Mouse (Mus musculus): ENCODE results near the gene Wwp2. TPM values are rescaled to one million over a fixed set of nuclear protein-coding genes. Genes with fewer than 3 reads are reported as not detected.

The Wwp2 gene
- total and polyA plus RNA-seq, 3 experiments = 21.8 to 31.5 TPM; not detected in 1

DNA sequence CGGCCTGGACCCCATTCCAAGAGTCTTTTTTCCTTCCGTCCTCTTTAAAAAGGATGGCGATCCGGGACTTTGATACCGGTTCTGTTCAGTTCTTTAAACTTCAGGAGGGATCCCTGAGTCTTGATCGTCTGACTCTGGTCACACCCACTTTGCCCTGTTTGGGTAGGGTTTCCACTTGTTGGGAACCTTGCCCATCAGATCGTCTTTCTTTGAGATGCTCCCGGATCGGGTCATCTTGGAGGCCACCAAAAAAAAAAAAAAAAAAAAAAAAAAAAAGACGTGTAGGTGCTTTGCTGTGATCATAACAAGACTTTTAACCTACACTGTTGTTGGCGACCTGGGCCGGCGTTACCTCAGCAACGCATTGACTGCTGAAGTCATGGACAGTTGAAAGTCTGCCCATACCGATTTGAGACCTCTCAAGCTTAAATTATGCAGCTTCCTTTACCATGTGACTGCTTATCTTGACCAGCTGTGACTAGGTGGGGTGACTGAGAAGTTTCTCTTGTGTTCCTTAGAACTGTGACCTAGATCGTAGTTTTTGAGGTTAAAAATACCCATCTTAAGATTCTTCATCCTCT, 766 bp downstream of the Wwp2 start (continued):
- no peak for TF ChIP-seq CHD1 (IDR thresholded peaks at IDR 0.05; ENCODE audit: low read depth, low read length)
- peak; percentile 43; the same call in 1 of the 2 replicates for TF ChIP-seq MAZ (IDR thresholded peaks at IDR 0.05; ENCODE audit: low read depth, low read length)
- TF ChIP-seq RCOR1 (IDR thresholded peaks at IDR 0.05; ENCODE audit: low read depth, low read length) = no peak
- peak; percentile 91 for TF ChIP-seq USF1 (IDR thresholded peaks at IDR 0.05; ENCODE audit: low read depth, low read length)
- no peak for TF ChIP-seq ZC3H11A (IDR thresholded peaks at IDR 0.05; ENCODE audit: low read depth, low read length)
- TF ChIP-seq MAFK (IDR thresholded peaks at IDR 0.05; ENCODE audit: borderline replicate concordance, low read depth, low read length) = no peak
- no peak for TF ChIP-seq E2F4 (IDR thresholded peaks at IDR 0.05; ENCODE audit: borderline replicate concordance, low read depth, low read length)
- TF ChIP-seq MAX (IDR thresholded peaks at IDR 0.05; ENCODE audit: low read length) = peak; percentile 84
- TF ChIP-seq USF2 (IDR thresholded peaks at IDR 0.05; ENCODE audit: borderline replicate concordance in 1 of 2, insufficient read depth in 1 of 2, low read depth in 1 of 2, low read length in 2 of 2) = peak in 1 of 2 experiments; percentile 66; a peak in 2 of 4 replicates
- TF ChIP-seq ZKSCAN1 (IDR thresholded peaks at IDR 0.05; ENCODE audit: low read depth, low read length) = no peak
- no peak for TF ChIP-seq MYB (IDR thresholded peaks at IDR 0.05; ENCODE audit: low read depth, low read length)
- no peak for TF ChIP-seq CTCF (IDR thresholded peaks at IDR 0.05 in 2 of 3, conservative IDR thresholded peaks at IDR 0.05 in 1 of 3; ENCODE audit: control insufficient read depth in 1 of 3, insufficient read depth in 1 of 3, low read depth in 2 of 3, low read length in 3 of 3, poor library complexity in 1 of 3, severe bottlenecking in 1 of 3)
- peak; percentile 50 for TF ChIP-seq TCF12 (IDR thresholded peaks at IDR 0.05; ENCODE audit: low read depth, low read length)
- no peak; the same call in 1 of the 2 replicates for TF ChIP-seq POLR2AphosphoS2 (IDR thresholded peaks at IDR 0.05; ENCODE audit: low read length)
- no peak for TF ChIP-seq ELF1 (IDR thresholded peaks at IDR 0.05; ENCODE audit: low read depth, low read length)
- peak; percentile 93 for TF ChIP-seq GATA1 (IDR thresholded peaks at IDR 0.05; ENCODE audit: low read depth, low read length)
- no peak for TF ChIP-seq POLR2AphosphoS5 (IDR thresholded peaks at IDR 0.05; ENCODE audit: borderline replicate concordance, low read depth, low read length)
- peak; percentile 84; the same call in 1 of the 2 replicates for TF ChIP-seq BHLHE40 (IDR thresholded peaks at IDR 0.05; ENCODE audit: borderline replicate concordance, low read depth, low read length)
- TF ChIP-seq TBP (IDR thresholded peaks at IDR 0.05; ENCODE audit: low read depth, low read length) = no peak
- peak; percentile 87 for TF ChIP-seq MXI1 (IDR thresholded peaks at IDR 0.05; ENCODE audit: low read depth, low read length)
- TF ChIP-seq TAL1 (IDR thresholded peaks at IDR 0.05; ENCODE audit: low read length) = peak; percentile 42

- H3K79me2 ChIP-seq (ENCODE audit: control insufficient read depth, insufficient read depth, low read length, poor library complexity) = peaks cover 6% of the 10 kb centered on the region; the same call in 1 of the 2 replicates
- H3K36me3 ChIP-seq (ENCODE audit: control insufficient read depth in 1 of 2, insufficient read depth in 2 of 2, low read length in 2 of 2) = peaks cover 0 to 11% of the 10 kb centered on the region in 2 experiments; a peak in 2 of 4 replicates
- no peak overlapping the region for H3K4me3 ChIP-seq (ENCODE audit: control insufficient read depth in 1 of 2, insufficient read depth in 1 of 2, low read depth in 2 of 2, low read length in 2 of 2)
- no peak for DNase-seq (ENCODE audit: low read depth, low spot score)
- H3K9ac ChIP-seq (ENCODE audit: control insufficient read depth, low read depth, low read length, poor library complexity, severe bottlenecking) = no peak overlapping the region
- no peaks in the 10 kb centered on the region for H3K27me3 ChIP-seq (ENCODE audit: control insufficient read depth in 1 of 2, insufficient read depth in 2 of 2, low read length in 2 of 2)
- H3K27ac ChIP-seq (ENCODE audit: control insufficient read depth, low read depth, low read length) = 0 out of 2 replicates have a peak overlapping the region, but pooled peaks have one; percentile 6
- no peaks in the 10 kb centered on the region for H3K9me3 ChIP-seq (replicated peaks; ENCODE audit: insufficient read depth, low read length)
- H3K4me1 ChIP-seq (ENCODE audit: control insufficient read depth in 1 of 2, insufficient read depth in 2 of 2, low read length in 2 of 2) = peaks cover 3 to 14% of the 10 kb centered on the region in 2 experiments
- TF ChIP-seq USF2 (IDR thresholded peaks at IDR 0.05; ENCODE audit: borderline replicate concordance in 1 of 2, insufficient read depth in 1 of 2, low read depth in 1 of 2, low read length in 2 of 2) (no peak), TAL1 (IDR thresholded peaks at IDR 0.05; ENCODE audit: low read length) (no peak), USF1 (IDR thresholded peaks at IDR 0.05; ENCODE audit: low read depth, low read length) (no peak), ZKSCAN1 (IDR thresholded peaks at IDR 0.05; ENCODE audit: low read depth, low read length) (no peak), MAX (IDR thresholded peaks at IDR 0.05; ENCODE audit: low read length) (no peak), ETS1 (IDR thresholded peaks at IDR 0.05; ENCODE audit: low read depth, low read length) (no peak), HCFC1 (IDR thresholded peaks at IDR 0.05; ENCODE audit: low read depth, low read length) (no peak)
These were observed 1.5 kb downstream of the Wwp2 start for GRCm38 (mm10) chr8:107437711-107438110.

All from MEL (cell line).